Mouse (Mus musculus) lung, adult 2 months (tissue): ENCODE data around the gene Nus1.

Source experiments
- CTCF ChIP-seq: fragments of 200-500 bp; IDR thresholded peaks from 2 replicates; pipeline ENCODE4 v1.5.1; 2011; ENCODE audit warnings: mild to moderate bottlenecking, low read length, control low read depth; ENCODE audit not compliant: insufficient read depth
- POLR2A ChIP-seq: fragments of 200-500 bp; IDR thresholded peaks from 2 replicates; pipeline ENCODE4 v1.6.1; 2011; ENCODE audit warnings: low read depth, mild to moderate bottlenecking, control low read depth, low read length, borderline replicate concordance; ENCODE audit errors: extremely low read depth

GRCm38 (mm10) chr10:52415020-52415419, 2.3 kb upstream of the Nus1 start:
- no peak for TF ChIP-seq CTCF
- no peak for TF ChIP-seq POLR2A
